Mouse (Mus musculus): ENCODE data around the gene Ninj2. TPM values are rescaled to one million over a fixed set of nuclear protein-coding genes. Genes with fewer than 3 reads are reported as not detected.

Ninj2 gene
- total and polyA plus RNA-seq, 3 experiments = 1.1 to 6.5 TPM; not detected in 1

- dilution Hi-C loops (cut with MboI; ENCODE audit: extremely low pct_ligation_motif_present, extremely low pct_unique_long_range_greater_than_20kb, low sequenced_read_pairs) (no loop called here), in situ Hi-C loops (cut with MboI; ENCODE audit: low pct_ligation_motif_present, low pct_unique_long_range_greater_than_20kb, low sequenced_read_pairs) (loop anchor here (5.0 to 10.0 kb wide), 3 partner anchors 33 to 115 kb away; partner anchors contain the start of gene Wnk1)
- TF ChIP-seq BHLHE40 (IDR thresholded peaks at IDR 0.05; ENCODE audit: low read depth, low read length) = no peak
- TF ChIP-seq SMC3 (IDR thresholded peaks at IDR 0.05; ENCODE audit: low read depth, low read length) = no peak
- TF ChIP-seq ZNF384 (IDR thresholded peaks at IDR 0.05; ENCODE audit: low read depth, low read length) = no peak
- TF ChIP-seq ZKSCAN1 (IDR thresholded peaks at IDR 0.05; ENCODE audit: borderline replicate concordance, low read depth, low read length) = no peak
- TF ChIP-seq NRF1 (IDR thresholded peaks at IDR 0.05; ENCODE audit: low read depth, low read length) = no peak
- TF ChIP-seq IRF4 (IDR thresholded peaks at IDR 0.05; ENCODE audit: low read depth, low read length) = no peak
- TF ChIP-seq MEF2A (IDR thresholded peaks at IDR 0.05; ENCODE audit: borderline replicate concordance, low read depth, low read length) = no peak
- TF ChIP-seq EP300 (IDR thresholded peaks at IDR 0.05; ENCODE audit: low read length) = no peak
- no peak for TF ChIP-seq JUND (conservative IDR thresholded peaks at IDR 0.05; ENCODE audit: low read depth, low read length)
- TF ChIP-seq MYC (IDR thresholded peaks at IDR 0.05; ENCODE audit: low read depth, low read length) = no peak
- no peak for TF ChIP-seq ZC3H11A (IDR thresholded peaks at IDR 0.05; ENCODE audit: low read depth, low read length)
- Histone ChIP-seq H3K27me3 (replicated peaks) (no peaks in the 10 kb centered on the region), H3K79me2 (replicated peaks; ENCODE audit: control insufficient read depth, extremely low read depth, insufficient read depth, poor library complexity, severe bottlenecking) (no peaks in the 10 kb centered on the region), H3K9me3 (replicated peaks; ENCODE audit: low read length) (no peaks in the 10 kb centered on the region), H3K4me2 (ENCODE audit: insufficient read depth, low read depth, poor library complexity, severe bottlenecking) (no peak overlapping the region), H3K4me3 (replicated peaks in 1 of 3; ENCODE audit: low read depth in 2 of 3, low read length in 2 of 3, poor library complexity in 1 of 3) (no peak overlapping the region), H3K4me1 (ENCODE audit: control insufficient read depth in 1 of 2, insufficient read depth in 2 of 2) (peaks cover 43 to 76% of the 10 kb centered on the region in 2 experiments), H3K36me3 (replicated peaks in 1 of 2; ENCODE audit: control insufficient read depth in 1 of 2, insufficient read depth in 1 of 2, low read length in 1 of 2) (no peaks in the 10 kb centered on the region), H3K27ac (ENCODE audit: insufficient read depth, low read depth) (no peak overlapping the region), H3K9ac (ENCODE audit: insufficient read depth, low read depth) (no peak overlapping the region)
- DNase-seq (ENCODE audit: extremely low read depth) = no peak
Measured at GRCm38 (mm10) chr6:120150206-120150605, 57.1 kb downstream of the Ninj2 start.

GRCm38 (mm10) chr6:120151616-120152053 is 58.5 kb downstream of the Ninj2 start:
- Histone ChIP-seq H3K9ac (ENCODE audit: insufficient read depth, low read depth) (no peak overlapping the region), H3K27me3 (replicated peaks) (no peaks in the 10 kb centered on the region), H3K9me3 (replicated peaks; ENCODE audit: low read length) (no peaks in the 10 kb centered on the region), H3K36me3 (replicated peaks in 1 of 2; ENCODE audit: control insufficient read depth in 1 of 2, insufficient read depth in 1 of 2, low read length in 1 of 2) (no peaks in the 10 kb centered on the region), H3K4me3 (replicated peaks in 1 of 3; ENCODE audit: low read depth in 2 of 3, low read length in 2 of 3, poor library complexity in 1 of 3) (peak overlapping the region in 1 of 3 experiments; percentile 20), H3K4me1 (ENCODE audit: control insufficient read depth in 1 of 2, insufficient read depth in 2 of 2) (peaks cover 48 to 84% of the 10 kb centered on the region in 2 experiments), H3K27ac (ENCODE audit: insufficient read depth, low read depth) (peak overlapping the region; percentile 95), H3K79me2 (replicated peaks; ENCODE audit: control insufficient read depth, extremely low read depth, insufficient read depth, poor library complexity, severe bottlenecking) (no peaks in the 10 kb centered on the region), H3K4me2 (ENCODE audit: insufficient read depth, low read depth, poor library complexity, severe bottlenecking) (peak overlapping the region; percentile 24; the same call in 1 of the 2 replicates)
- in situ Hi-C loops (cut with MboI; ENCODE audit: low pct_ligation_motif_present, low pct_unique_long_range_greater_than_20kb, low sequenced_read_pairs) (loop anchor here (5.0 to 10.0 kb wide), 3 partner anchors 34 to 117 kb away; partner anchors contain the start of gene Wnk1), dilution Hi-C loops (cut with MboI; ENCODE audit: extremely low pct_ligation_motif_present, extremely low pct_unique_long_range_greater_than_20kb, low sequenced_read_pairs) (no loop called here)
- DNase-seq (ENCODE audit: extremely low read depth) = peak; percentile 92
- TF ChIP-seq ZKSCAN1 (IDR thresholded peaks at IDR 0.05; ENCODE audit: borderline replicate concordance, low read depth, low read length) = no peak
- TF ChIP-seq IRF4 (IDR thresholded peaks at IDR 0.05; ENCODE audit: low read depth, low read length) = peak; percentile 37; the same call in 1 of the 2 replicates
- no peak for TF ChIP-seq ETS1 (conservative IDR thresholded peaks at IDR 0.05; ENCODE audit: low read depth, low read length)
- no peak; the same call in 1 of the 2 replicates for TF ChIP-seq HCFC1 (IDR thresholded peaks at IDR 0.05; ENCODE audit: low read depth, low read length)
- no peak for TF ChIP-seq KAT2A (IDR thresholded peaks at IDR 0.05; ENCODE audit: insufficient replicate concordance, low read length)
- TF ChIP-seq MAFK (IDR thresholded peaks at IDR 0.05; ENCODE audit: insufficient replicate concordance, low read length) = no peak
- TF ChIP-seq CHD2 (IDR thresholded peaks at IDR 0.05; ENCODE audit: low read length) = peak; percentile 70; the same call in 1 of the 2 replicates
- no peak for TF ChIP-seq ZMIZ1 (IDR thresholded peaks at IDR 0.05; ENCODE audit: low read depth, low read length)
- TF ChIP-seq ZNF384 (IDR thresholded peaks at IDR 0.05; ENCODE audit: low read depth, low read length) = peak; percentile 98
- TF ChIP-seq TCF12 (IDR thresholded peaks at IDR 0.05; ENCODE audit: low read depth, low read length) = peak; percentile 40
- TF ChIP-seq ELF1 (IDR thresholded peaks at IDR 0.05; ENCODE audit: low read depth, low read length) = 0 out of 2 replicates have a peak, but pooled peaks have one; percentile 24
- TF ChIP-seq TBP (conservative IDR thresholded peaks at IDR 0.05; ENCODE audit: low read depth, low read length) = peak; percentile 78; the same call in 1 of the 2 replicates
- TF ChIP-seq MXI1 (IDR thresholded peaks at IDR 0.05; ENCODE audit: low read depth, low read length) = no peak
- no peak; the same call in 1 of the 2 replicates for TF ChIP-seq SIN3A (IDR thresholded peaks at IDR 0.05; ENCODE audit: low read length)
- TF ChIP-seq MAZ (IDR thresholded peaks at IDR 0.05; ENCODE audit: low read depth, low read length) = no peak
- TF ChIP-seq RCOR1 (conservative IDR thresholded peaks at IDR 0.05; ENCODE audit: low read depth, low read length) = no peak
- TF ChIP-seq NRF1 (IDR thresholded peaks at IDR 0.05; ENCODE audit: low read depth, low read length) = no peak
- peak in 1 of 2 experiments; percentile 48; a peak in 2 of 4 replicates for TF ChIP-seq CTCF (conservative IDR thresholded peaks at IDR 0.05 in 1 of 2, IDR thresholded peaks at IDR 0.05 in 1 of 2; ENCODE audit: low read depth in 2 of 2, low read length in 2 of 2)
- TF ChIP-seq POLR2A (IDR thresholded peaks at IDR 0.05; ENCODE audit: low read depth, low read length) = peak; percentile 51; the same call in 1 of the 2 replicates
- peak; percentile 97 for TF ChIP-seq MEF2A (IDR thresholded peaks at IDR 0.05; ENCODE audit: borderline replicate concordance, low read depth, low read length)
- TF ChIP-seq MYC (IDR thresholded peaks at IDR 0.05; ENCODE audit: low read depth, low read length) = peak; percentile 55; the same call in 1 of the 2 replicates
- TF ChIP-seq NELFE (IDR thresholded peaks at IDR 0.05; ENCODE audit: low read depth, low read length) = no peak
- TF ChIP-seq CHD1 (IDR thresholded peaks at IDR 0.05; ENCODE audit: low read depth, low read length) = no peak
- no peak for TF ChIP-seq USF1 (IDR thresholded peaks at IDR 0.05; ENCODE audit: low read depth, low read length)
- TF ChIP-seq UBTF (IDR thresholded peaks at IDR 0.05; ENCODE audit: low read depth, low read length) = no peak
- no peak for TF ChIP-seq ZC3H11A (IDR thresholded peaks at IDR 0.05; ENCODE audit: low read depth, low read length)
- TF ChIP-seq PAX5 (IDR thresholded peaks at IDR 0.05; ENCODE audit: low read length) = no peak
- no peak; the same call in 1 of the 2 replicates for TF ChIP-seq SMC3 (IDR thresholded peaks at IDR 0.05; ENCODE audit: low read depth, low read length)
